Mouse (Mus musculus) bone marrow macrophage, adult 2 months (primary cell): ENCODE results near the gene Setd1a. TPM values are rescaled to one million over a fixed set of nuclear protein-coding genes. Genes with fewer than 3 reads are reported as not detected.
A peak's percentile ranks its signal among the peaks of the same experiment; 100 is the strongest.

Source experiments
- H3K27ac ChIP-seq: 2 replicates; pipeline ENCODE4 v1.5.1; 2012; ENCODE audit warnings: low read depth, low read length; ENCODE audit not compliant: insufficient read depth
- H3K4me1 ChIP-seq: 2 replicates; pipeline ENCODE4 v1.6.1; 2012; ENCODE audit warnings: low read length; ENCODE audit not compliant: control insufficient read depth, insufficient read depth
- H3K4me3 ChIP-seq: 2 replicates; pipeline ENCODE4 v1.5.1; 2012; ENCODE audit warnings: mild to moderate bottlenecking, low read length, moderate library complexity; ENCODE audit not compliant: insufficient read depth
- CTCF ChIP-seq: IDR thresholded peaks from 2 replicates; pipeline ENCODE4 v1.5.1; 2012; ENCODE audit warnings: low read depth, mild to moderate bottlenecking, low read length, moderate library complexity
- POLR2A ChIP-seq: IDR thresholded peaks from 2 replicates; pipeline ENCODE4 v1.6.1; 2012; ENCODE audit warnings: mild to moderate bottlenecking, low read depth, low read length, borderline replicate concordance
- polyA plus RNA-seq: library from polyadenylated mRNA; stranded (reverse); fragments of >200 nt; gene quantifications from 2 replicates; pipeline ENCODE4 v1.2.4, GENCODE M21; 2012; ENCODE audit not compliant: missing spikeins, insufficient read depth, insufficient read length

Gene Setd1a
- polyA plus RNA-seq, 1 experiment: 30.1 TPM

DNA sequence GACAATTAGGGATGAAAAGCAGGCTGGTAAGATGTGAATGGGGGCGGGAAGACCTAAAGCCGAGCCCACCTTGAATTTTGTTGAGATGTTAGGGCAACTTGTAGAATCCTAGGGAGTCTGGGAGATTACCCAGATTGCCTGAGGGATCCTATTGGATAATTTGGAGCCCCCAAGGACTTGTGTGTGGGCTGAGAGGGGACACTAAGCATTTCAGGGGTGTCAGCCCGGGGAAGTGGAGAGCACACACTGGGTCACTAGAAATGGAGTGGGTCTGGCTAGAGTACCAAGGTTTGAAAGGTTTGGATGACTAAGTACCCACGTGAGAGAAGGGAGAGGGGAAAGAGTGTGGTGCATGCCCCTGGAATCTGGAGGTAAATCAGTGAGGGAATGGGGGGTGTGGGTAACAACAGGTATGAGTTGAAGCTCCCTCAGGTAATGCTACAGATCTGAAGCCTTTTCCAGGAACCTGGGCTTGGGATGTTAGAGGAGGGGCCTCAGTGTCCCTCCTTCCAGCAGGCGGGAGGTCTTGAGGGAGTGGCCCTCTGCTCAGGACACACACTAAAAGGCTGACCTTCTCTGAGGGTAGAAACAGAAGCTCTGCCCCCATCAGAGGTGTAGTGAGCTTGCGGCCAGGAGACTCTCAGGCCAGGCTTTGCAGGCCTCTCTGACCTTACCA is 28.8 kb upstream of the Setd1a start:
- Histone ChIP-seq H3K27ac (no peak overlapping the region), H3K4me1 (peaks cover 11% of the 10 kb centered on the region), H3K4me3 (peak overlapping the region; percentile 85)
- TF ChIP-seq POLR2A: no peak
- no peak; the same call in 1 of the 2 replicates for TF ChIP-seq CTCF

DNA sequence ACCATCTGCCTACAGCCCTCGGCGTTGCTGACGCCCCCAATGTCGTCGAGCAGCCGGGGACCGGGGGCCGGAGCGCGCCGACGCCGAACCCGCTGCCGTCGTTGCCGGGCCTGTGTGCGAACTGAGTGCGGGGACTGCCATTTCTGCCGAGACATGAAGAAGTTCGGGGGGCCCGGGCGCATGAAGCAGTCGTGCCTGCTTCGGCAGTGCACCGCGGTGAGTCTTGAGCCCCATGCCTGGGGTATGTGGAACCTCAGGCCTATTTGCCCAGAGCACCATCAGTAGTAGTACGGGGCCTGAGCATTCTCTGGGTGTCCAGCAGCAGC is 28.3 kb upstream of the Setd1a start:
- H3K4me1 ChIP-seq: peaks cover 16% of the 10 kb centered on the region
- no peak overlapping the region for H3K4me3 ChIP-seq
- no peak overlapping the region for H3K27ac ChIP-seq
- TF ChIP-seq POLR2A (no peak), CTCF (no peak)

GRCm38 (mm10) chr7:127750131-127751127 is 26.0 kb upstream of the Setd1a start:
- TF ChIP-seq POLR2A (no peak), CTCF (no peak)
- Histone ChIP-seq H3K4me1 (peaks cover 16% of the 10 kb centered on the region), H3K27ac (no peak overlapping the region), H3K4me3 (no peak overlapping the region)

- no peak overlapping the region for H3K27ac ChIP-seq
- TF ChIP-seq CTCF: no peak
- H3K4me3 ChIP-seq: no peak overlapping the region
- peaks cover 16% of the 10 kb centered on the region for H3K4me1 ChIP-seq
Measured at GRCm38 (mm10) chr7:127751619-127752018, 24.9 kb upstream of the Setd1a start.

GRCm38 (mm10) chr7:127752069-127752468 is 24.4 kb upstream of the Setd1a start:
- TF ChIP-seq CTCF (no peak), POLR2A (no peak)
- Histone ChIP-seq H3K27ac (no peak overlapping the region), H3K4me3 (no peak overlapping the region), H3K4me1 (peaks cover 16% of the 10 kb centered on the region)

GRCm38 (mm10) chr7:127753158-127753557 is 23.3 kb upstream of the Setd1a start:
- H3K4me3 ChIP-seq: no peak overlapping the region
- TF ChIP-seq POLR2A: no peak
- H3K27ac ChIP-seq: peak overlapping the region; percentile 12; the same call in 1 of the 2 replicates
- H3K4me1 ChIP-seq: peaks cover 16% of the 10 kb centered on the region

- peaks cover 16% of the 10 kb centered on the region for H3K4me1 ChIP-seq
- no peak overlapping the region for H3K27ac ChIP-seq
- TF ChIP-seq CTCF (no peak), POLR2A (no peak)
- H3K4me3 ChIP-seq: no peak overlapping the region
Measured at GRCm38 (mm10) chr7:127753741-127754140, 22.7 kb upstream of the Setd1a start.

DNA sequence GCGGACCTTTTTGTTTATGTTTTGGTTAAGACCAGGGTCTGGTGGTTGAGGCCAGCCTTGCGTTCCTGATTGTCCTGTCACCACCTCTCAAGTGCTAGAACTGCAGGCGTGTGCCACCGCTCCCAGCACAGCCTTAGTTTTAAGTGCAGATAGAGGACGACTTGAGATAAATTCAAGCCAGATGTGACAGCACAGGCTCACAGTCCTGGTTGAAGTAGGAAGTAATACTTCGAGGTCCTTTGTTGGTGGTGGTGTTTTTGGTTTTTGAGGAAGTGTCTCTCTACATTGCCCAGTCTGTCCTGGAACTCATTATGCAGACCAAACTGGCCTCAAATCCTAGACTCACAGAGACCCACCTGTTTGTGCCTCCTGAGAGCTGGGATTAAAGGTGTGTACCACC is 16.8 kb upstream of the Setd1a start:
- Histone ChIP-seq H3K4me3 (peak overlapping the region; percentile 3; the same call in 1 of the 2 replicates), H3K4me1 (peaks cover 27% of the 10 kb centered on the region), H3K27ac (peak overlapping the region; percentile 79)
- TF ChIP-seq CTCF: no peak
- no peak for TF ChIP-seq POLR2A

GRCm38 (mm10) chr7:127760478-127760877 is 16.0 kb upstream of the Setd1a start:
- peak overlapping the region; percentile 79 for H3K27ac ChIP-seq
- H3K4me3 ChIP-seq: no peak overlapping the region
- TF ChIP-seq POLR2A: no peak
- TF ChIP-seq CTCF: no peak
- peaks cover 27% of the 10 kb centered on the region for H3K4me1 ChIP-seq

GRCm38 (mm10) chr7:127761026-127761425 is 15.4 kb upstream of the Setd1a start:
- H3K4me3 ChIP-seq: no peak overlapping the region
- peaks cover 27% of the 10 kb centered on the region for H3K4me1 ChIP-seq
- H3K27ac ChIP-seq: no peak overlapping the region
- TF ChIP-seq POLR2A: no peak
- peak; percentile 80 for TF ChIP-seq CTCF
